Mouse (Mus musculus) limb, embryonic 12.5 days (tissue): Measurements from ENCODE around the gene A330070K13Rik. TPM values are rescaled to one million over a fixed set of nuclear protein-coding genes. Genes with fewer than 3 reads are reported as not detected.

Source experiments
- ATAC-seq: fragments of 200-750 bp; cut with Nextera tagmentation; 2 replicates; pipeline ENCODE4 v1.8.0; 2017; ENCODE audit warnings: low read depth, moderate TSS enrichment; ENCODE audit not compliant: insufficient number of reproducible peaks, insufficient read depth, low FRiP score, low TSS enrichment
- H3K27ac ChIP-seq: fragments of 300-500 bp; sonication (generic); 2 replicates; pipeline ENCODE4 v1.5.1; 2016; ENCODE audit warnings: mild to moderate bottlenecking, moderate library complexity
- H3K27me3 ChIP-seq: fragments of 300-500 bp; sonication (generic); 2 replicates; pipeline ENCODE4 v1.6.1; 2016; ENCODE audit warnings: mild to moderate bottlenecking, moderate library complexity
- H3K36me3 ChIP-seq: fragments of 300-500 bp; sonication (generic); 2 replicates; pipeline ENCODE4 v1.6.1; 2016; ENCODE audit warnings: mild to moderate bottlenecking, moderate library complexity
- H3K4me1 ChIP-seq: fragments of 300-500 bp; sonication (generic); replicated peaks from 2 replicates; pipeline ENCODE4 v1.6.1; 2016
- H3K4me2 ChIP-seq: fragments of 300-500 bp; sonication (generic); 2 replicates; pipeline ENCODE4 v1.6.1; 2016; ENCODE audit warnings: mild to moderate bottlenecking, moderate library complexity
- H3K4me3 ChIP-seq: fragments of 300-500 bp; sonication (generic); replicated peaks from 2 replicates; pipeline ENCODE4 v1.5.1; 2016; ENCODE audit warnings: mild to moderate bottlenecking
- H3K9ac ChIP-seq: fragments of 300-500 bp; sonication (generic); replicated peaks from 2 replicates; pipeline ENCODE4 v1.6.1; 2016; ENCODE audit warnings: mild to moderate bottlenecking, moderate library complexity
- H3K9me3 ChIP-seq: fragments of 300-500 bp; sonication (generic); 2 replicates; pipeline ENCODE4 v1.6.1; 2016; ENCODE audit warnings: mild to moderate bottlenecking, moderate library complexity
- WGBS: fragments of 180-500 bp; shearing (Covaris S2); methylation state at CpG from one replicate; pipeline ENCODE4 v1.1.7; 2016; 5-methylcytosine and 5-hydroxymethylcytosine counted together
- polyA plus RNA-seq: library from polyadenylated mRNA; unstranded; fragments of >200 nt; fragmentation: Nextera tagmentation; extraction: Ambion mirVana; gene quantifications from 2 replicates; pipeline ENCODE4 v1.2.1, GENCODE M21; 2016

The A330070K13Rik gene
- polyA plus RNA-seq, 1 experiment from 2014 or later, result not detected

DNA sequence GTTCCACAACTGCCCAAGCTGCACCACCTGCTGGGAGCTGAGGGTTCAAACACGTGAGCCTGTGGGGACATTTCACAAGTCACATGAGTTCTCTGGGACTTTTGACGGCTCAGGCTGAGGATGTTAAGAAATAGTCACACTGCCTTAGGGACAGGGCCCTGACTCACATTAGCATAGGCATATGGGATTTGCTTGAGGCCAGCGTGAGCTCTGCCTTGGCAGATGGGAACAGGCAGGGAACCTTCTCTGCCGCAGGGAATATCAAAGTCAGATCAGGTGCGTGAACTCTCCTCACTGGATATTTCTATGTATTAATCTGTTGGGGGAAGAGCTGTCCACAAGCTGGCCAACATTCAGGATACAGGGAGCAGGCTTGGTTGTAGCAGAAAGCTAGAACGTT lies 16.2 kb downstream of the A330070K13Rik start:
- Histone ChIP-seq H3K4me3 (no peak overlapping the region), H3K27me3 (no peaks in the 10 kb centered on the region), H3K36me3 (no peaks in the 10 kb centered on the region), H3K4me2 (no peak overlapping the region), H3K9ac (no peak overlapping the region), H3K4me1 (no peaks in the 10 kb centered on the region), H3K9me3 (no peaks in the 10 kb centered on the region), H3K27ac (no peak overlapping the region)
- WGBS, result 85% methylated on average over 6 of the region's 6 CpGs
- ATAC-seq, result no peak

GRCm38 (mm10) chr5:130363773-130364172 lies 20.7 kb downstream of the A330070K13Rik start:
- ATAC-seq, result no peak

GRCm38 (mm10) chr5:130363111-130363510 lies 21.3 kb downstream of the A330070K13Rik start:
- 65% methylated on average over 4 of the region's 4 CpGs for WGBS
- no peak overlapping the region for H3K4me2 ChIP-seq
- no peak overlapping the region for H3K4me3 ChIP-seq
- H3K4me1 ChIP-seq, result no peaks in the 10 kb centered on the region
- H3K36me3 ChIP-seq, result no peaks in the 10 kb centered on the region
- H3K27ac ChIP-seq, result no peak overlapping the region
- H3K9ac ChIP-seq, result no peak overlapping the region
- no peaks in the 10 kb centered on the region for H3K9me3 ChIP-seq
- H3K27me3 ChIP-seq, result no peaks in the 10 kb centered on the region
- no peak for ATAC-seq

More at GRCm38 (mm10) chr5:130363773-130364172, 20.7 kb downstream of the A330070K13Rik start:
- Histone ChIP-seq H3K27ac (no peak overlapping the region), H3K4me1 (no peaks in the 10 kb centered on the region), H3K9ac (no peak overlapping the region), H3K4me2 (no peak overlapping the region), H3K4me3 (no peak overlapping the region), H3K36me3 (no peaks in the 10 kb centered on the region), H3K9me3 (no peaks in the 10 kb centered on the region), H3K27me3 (no peaks in the 10 kb centered on the region)
- whole genome bisulfite sequencing, result 33% methylated on average over 3 of the region's 3 CpGs

DNA sequence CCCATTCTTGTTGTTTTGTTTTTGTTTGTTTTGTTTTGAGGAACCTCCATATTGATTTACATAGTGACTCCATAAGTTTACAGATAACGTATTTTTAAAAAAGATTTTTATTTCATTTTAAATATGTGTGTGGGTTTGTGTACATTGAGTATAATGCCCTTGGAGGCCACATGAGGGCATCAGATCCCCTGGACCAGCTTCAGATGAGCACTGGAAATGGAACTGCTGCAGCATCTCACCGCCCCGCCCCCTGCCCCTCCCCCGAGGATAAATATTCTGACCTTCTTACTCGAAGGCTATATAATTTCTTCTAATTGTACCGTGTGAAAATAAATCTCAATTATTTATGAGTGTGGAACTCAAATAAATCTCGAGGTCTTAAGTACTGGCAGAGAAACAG lies 29.2 kb downstream of the A330070K13Rik start:
- Histone ChIP-seq H3K4me3 (no peak overlapping the region), H3K9ac (no peak overlapping the region), H3K4me2 (no peak overlapping the region), H3K36me3 (no peaks in the 10 kb centered on the region), H3K27ac (no peak overlapping the region), H3K27me3 (no peaks in the 10 kb centered on the region), H3K4me1 (no peaks in the 10 kb centered on the region), H3K9me3 (no peaks in the 10 kb centered on the region)
- 54% methylated on average over 7 of the region's 7 CpGs for WGBS
- ATAC-seq, result no peak

GRCm38 (mm10) chr5:130345871-130346270 lies 38.6 kb downstream of the A330070K13Rik start:
- Histone ChIP-seq H3K9ac (no peak overlapping the region), H3K4me3 (no peak overlapping the region), H3K9me3 (peaks cover 7% of the 10 kb centered on the region; the same call in 1 of the 2 replicates), H3K4me1 (no peaks in the 10 kb centered on the region), H3K27me3 (no peaks in the 10 kb centered on the region), H3K4me2 (no peak overlapping the region), H3K27ac (no peak overlapping the region), H3K36me3 (peaks cover 29% of the 10 kb centered on the region)
- ATAC-seq, result no peak
- 78% methylated on average over 2 of the region's 2 CpGs for WGBS

- Histone ChIP-seq H3K36me3 (peaks cover 38% of the 10 kb centered on the region), H3K9ac (no peak overlapping the region), H3K4me1 (no peaks in the 10 kb centered on the region), H3K4me3 (no peak overlapping the region), H3K27ac (no peak overlapping the region), H3K4me2 (no peak overlapping the region), H3K9me3 (peaks cover 7% of the 10 kb centered on the region; the same call in 1 of the 2 replicates), H3K27me3 (no peaks in the 10 kb centered on the region)
- no peak for ATAC-seq
- WGBS, result 85% methylated on average over 7 of the region's 7 CpGs
Measured at GRCm38 (mm10) chr5:130344999-130345398, 39.4 kb downstream of the A330070K13Rik start.

- Histone ChIP-seq H3K36me3 (peaks cover 64% of the 10 kb centered on the region), H3K27me3 (no peaks in the 10 kb centered on the region), H3K4me2 (no peak overlapping the region), H3K9ac (no peak overlapping the region), H3K4me1 (no peaks in the 10 kb centered on the region), H3K4me3 (no peak overlapping the region), H3K9me3 (no peaks in the 10 kb centered on the region), H3K27ac (no peak overlapping the region)
- ATAC-seq, result no peak
- 96% methylated on average over 15 of the region's 15 CpGs for WGBS
Measured at GRCm38 (mm10) chr5:130340656-130341055, 43.8 kb downstream of the A330070K13Rik start.

GRCm38 (mm10) chr5:130335462-130335861 lies 49.0 kb downstream of the A330070K13Rik start:
- Histone ChIP-seq H3K36me3 (peaks cover 47% of the 10 kb centered on the region), H3K4me1 (no peaks in the 10 kb centered on the region), H3K4me2 (no peak overlapping the region), H3K4me3 (no peak overlapping the region), H3K9me3 (no peaks in the 10 kb centered on the region), H3K27me3 (no peaks in the 10 kb centered on the region), H3K9ac (no peak overlapping the region), H3K27ac (no peak overlapping the region)
- no peak for ATAC-seq
- WGBS, result 98% methylated on average over 4 of the region's 4 CpGs

DNA sequence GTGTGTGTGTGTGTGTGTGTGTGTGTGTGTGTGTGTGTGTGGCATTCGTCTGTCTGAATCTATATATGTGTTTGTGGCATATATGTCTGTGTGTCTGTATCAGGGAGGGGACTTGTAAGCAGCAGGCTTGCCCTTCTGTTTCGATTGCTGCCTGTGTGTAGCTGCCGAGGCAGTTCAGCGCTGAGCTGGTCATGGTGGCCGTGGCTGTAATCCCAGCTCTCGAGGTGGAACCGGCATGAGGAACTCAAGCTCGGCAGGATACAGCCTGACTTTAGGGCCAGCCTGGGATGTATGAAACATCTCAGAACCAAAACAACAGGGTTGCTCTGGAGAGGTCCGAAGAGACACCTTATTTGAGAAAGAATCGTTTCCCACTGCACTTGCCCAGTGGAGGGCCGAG lies 50.5 kb downstream of the A330070K13Rik start:
- WGBS, result 92% methylated on average over 11 of the region's 11 CpGs
- H3K9ac ChIP-seq, result no peak overlapping the region
- H3K9me3 ChIP-seq, result no peaks in the 10 kb centered on the region
- H3K36me3 ChIP-seq, result peaks cover 36% of the 10 kb centered on the region
- H3K4me3 ChIP-seq, result no peak overlapping the region
- H3K27ac ChIP-seq, result no peak overlapping the region
- no peak overlapping the region for H3K4me2 ChIP-seq
- ATAC-seq, result no peak
- no peaks in the 10 kb centered on the region for H3K4me1 ChIP-seq
- no peaks in the 10 kb centered on the region for H3K27me3 ChIP-seq

GRCm38 (mm10) chr5:130333566-130333965 lies 50.9 kb downstream of the A330070K13Rik start:
- Histone ChIP-seq H3K27ac (no peak overlapping the region), H3K36me3 (peaks cover 36% of the 10 kb centered on the region), H3K9ac (no peak overlapping the region), H3K4me1 (no peaks in the 10 kb centered on the region), H3K4me2 (no peak overlapping the region), H3K27me3 (no peaks in the 10 kb centered on the region), H3K9me3 (no peaks in the 10 kb centered on the region), H3K4me3 (no peak overlapping the region)
- no peak for ATAC-seq
- WGBS, result 92% methylated on average over 7 of the region's 7 CpGs

- Histone ChIP-seq H3K4me1 (no peaks in the 10 kb centered on the region; the same call in 1 of the 2 replicates), H3K9ac (no peak overlapping the region), H3K27ac (no peak overlapping the region), H3K9me3 (no peaks in the 10 kb centered on the region), H3K36me3 (peaks cover 24% of the 10 kb centered on the region), H3K4me3 (no peak overlapping the region), H3K4me2 (no peak overlapping the region), H3K27me3 (no peaks in the 10 kb centered on the region)
- WGBS, result 67% methylated on average over 4 of the region's 4 CpGs
- no peak for ATAC-seq
Measured at GRCm38 (mm10) chr5:130331206-130331605, 53.2 kb downstream of the A330070K13Rik start.

- no peak overlapping the region for H3K27ac ChIP-seq
- 85% methylated on average over 4 of the region's 4 CpGs for WGBS
- no peak overlapping the region for H3K9ac ChIP-seq
- H3K9me3 ChIP-seq, result no peaks in the 10 kb centered on the region
- no peaks in the 10 kb centered on the region; the same call in 1 of the 2 replicates for H3K4me1 ChIP-seq
- H3K4me3 ChIP-seq, result no peak overlapping the region
- H3K4me2 ChIP-seq, result no peak overlapping the region
- H3K36me3 ChIP-seq, result peaks cover 23% of the 10 kb centered on the region
- no peak for ATAC-seq
- no peaks in the 10 kb centered on the region for H3K27me3 ChIP-seq
Measured at GRCm38 (mm10) chr5:130330801-130331200, 53.6 kb downstream of the A330070K13Rik start.
